ENCODE assay signal across 8 mouse cellular contexts in the genomic region with DNA sequence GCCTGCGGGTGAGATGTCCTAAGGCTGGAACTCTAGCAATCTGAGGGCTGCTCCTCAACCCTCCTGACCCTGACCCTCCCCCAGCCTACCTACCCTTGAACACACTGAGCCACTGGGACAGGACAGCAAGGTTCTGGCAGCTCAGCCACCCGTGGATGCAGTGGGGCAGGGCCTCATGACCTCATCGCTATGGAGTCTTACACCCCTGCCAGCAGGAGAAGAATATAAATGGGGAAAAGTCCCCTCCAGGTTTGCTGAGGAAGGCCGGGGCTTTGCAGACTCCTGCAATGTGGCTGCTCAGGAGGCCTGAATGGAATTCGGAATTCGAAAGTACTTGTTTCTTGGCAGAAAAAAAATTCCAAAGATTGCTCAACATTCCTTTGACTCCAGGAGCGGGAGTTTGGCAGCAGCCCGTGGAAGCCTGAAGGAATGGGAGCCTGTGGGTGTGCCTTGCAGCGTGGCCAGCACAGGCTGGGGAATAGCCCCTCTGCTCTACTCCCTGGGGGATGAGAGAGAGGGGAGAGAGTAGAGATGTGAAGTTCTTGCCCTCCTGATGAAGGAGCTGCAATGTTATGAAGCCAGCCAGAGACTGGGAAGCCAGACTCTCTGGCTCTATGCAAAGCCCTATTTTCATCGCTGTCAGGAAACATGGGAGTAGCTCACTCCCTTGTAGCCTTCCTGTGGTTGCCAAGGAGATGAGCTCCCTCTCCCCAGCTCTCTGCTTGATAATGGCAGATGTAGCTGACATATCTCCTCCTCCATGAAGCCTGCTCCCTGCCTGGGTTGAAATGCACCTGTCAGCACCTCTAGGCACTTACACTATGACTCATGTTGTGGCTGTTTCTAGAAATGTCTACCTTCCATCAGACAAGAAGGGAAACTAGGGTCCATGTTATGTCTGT. TPM values are rescaled to one million over a fixed set of nuclear protein-coding genes. Genes with fewer than 3 reads are reported as not detected.
DNase-seq lines count a peak whose midpoint lies in the region; ATAC-seq lines count a peak whose summit lies in the region.

No protein-coding gene starts in this region.

- peak overlapping the region; percentile 84 for H3K27ac ChIP-seq in hindbrain, embryonic 10.5 days

- no peak overlapping the region for H3K4me3 ChIP-seq in hindbrain, embryonic 10.5 days

- no peaks in the 10 kb centered on the region for H3K27me3 ChIP-seq in hindbrain, embryonic 10.5 days (ENCODE audit: insufficient read depth, poor library complexity, severe bottlenecking)

- H3K36me3 ChIP-seq in hindbrain, embryonic 10.5 days: no peaks in the 10 kb centered on the region

- no peaks in the 10 kb centered on the region for H3K9me3 ChIP-seq in hindbrain, embryonic 10.5 days

- 7% methylated on average over 10 of the region's 10 CpGs for WGBS in hindbrain, embryonic 10.5 days

- peaks cover 39% of the 10 kb centered on the region for H3K4me1 ChIP-seq in hindbrain, embryonic 10.5 days (replicated peaks)

- peak; percentile 51 to 86 for DNase-seq in adrenal gland, adult (ENCODE audit: inconsistent age in 2 of 2, low spot score in 1 of 2)
- DNase-seq in adrenal gland, postnatal 4 days (ENCODE audit: low spot score in 2 of 2): no peak
- peak; percentile 38 to 44 for DNase-seq in frontal cortex, postnatal 10 days (ENCODE audit: low spot score in 2 of 2)
- peak; percentile 65 for DNase-seq in hindbrain, embryonic 10.5 days (ENCODE audit: low spot score)
- DNase-seq in layer of hippocampus, adult 9-11 months: peak; percentile 77
- peak; percentile 74 for DNase-seq in lung, postnatal 10 days
- DNase-seq in right cerebral cortex, postnatal 10 days (ENCODE audit: low spot score in 2 of 2): peak; percentile 72 to 80

- ATAC-seq in cerebellum, adult (ENCODE audit: insufficient number of reproducible peaks, low FRiP score, low TSS enrichment): no peak

RNA-seq across cellular contexts. Expression of gene Csf1, which starts 33.3 kb away (rescaled TPM):
- 10 to 100 TPM; 18.0 to 19.8 TPM for total RNA-seq in adrenal gland, postnatal 4 days (2021)
- polyA plus RNA-seq in hindbrain, embryonic 10.5 days (2016; fragmentation: Nextera tagmentation; extraction: Ambion mirVana): 7.2 TPM in 2 replicates

Comparison
In these comparisons a context has a peak if more than half of its experiments do, and no peak if none do; other contexts are left out.
1. DNase-seq: peak in adrenal gland, adult (2 of 2), frontal cortex, postnatal 10 days (2 of 2), hindbrain, embryonic 10.5 days (single experiment), layer of hippocampus, adult 9-11 months (single experiment), lung, postnatal 10 days (single experiment) and right cerebral cortex, postnatal 10 days (2 of 2); none in adrenal gland, postnatal 4 days (0 of 2).